Mouse (Mus musculus) skeletal muscle tissue, adult 2 months (tissue): Measurements from ENCODE around the gene Efcab2.

Experiments
- DNase-seq: peaks from one replicate; pipeline ENCODE4 v3.0.0-alpha.2; 2012; ENCODE audit warnings: low read depth, low spot score

The Efcab2 gene

DNA sequence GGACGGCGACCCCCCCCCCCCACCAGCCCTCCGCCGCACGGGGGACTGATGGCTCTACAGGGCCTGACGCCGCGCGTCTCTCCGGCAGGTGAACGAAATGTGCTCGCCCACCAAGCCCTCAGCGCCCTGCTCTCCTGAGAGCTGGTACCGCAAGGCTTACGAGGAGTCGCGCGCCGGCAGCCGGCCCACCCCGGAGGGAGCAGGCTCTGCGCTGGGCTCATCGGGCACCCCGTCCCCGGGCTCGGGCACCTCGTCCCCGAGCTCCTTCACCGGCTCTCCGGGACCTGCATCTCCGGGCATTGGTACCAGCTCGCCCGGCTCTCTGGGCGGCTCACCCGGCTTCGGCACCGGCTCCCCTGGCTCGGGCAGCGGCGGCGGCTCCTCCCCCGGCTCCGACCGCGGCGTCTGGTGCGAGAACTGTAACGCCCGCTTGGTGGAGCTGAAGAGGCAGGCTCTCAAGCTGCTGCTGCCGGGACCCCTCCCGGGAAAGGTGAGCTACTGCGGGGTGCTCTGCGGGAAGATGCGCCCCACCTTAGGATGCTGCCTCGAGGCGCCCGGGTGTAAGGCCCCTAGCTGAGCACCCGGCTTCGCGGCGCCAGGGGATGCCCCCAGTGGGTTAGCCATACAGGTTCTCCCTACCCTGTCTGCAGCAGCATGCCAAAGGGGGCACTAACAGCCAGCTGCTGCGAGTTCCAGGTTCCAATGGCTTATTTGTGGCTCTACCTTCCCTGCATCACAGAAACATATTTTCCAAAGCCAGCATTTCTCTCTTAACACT is 124.6 kb downstream of the Efcab2 start:
- DNase-seq: peak; percentile 20
